Mouse (Mus musculus): Measurements from ENCODE around the gene 5031439G07Rik. TPM values are rescaled to one million over a fixed set of nuclear protein-coding genes. Genes with fewer than 3 reads are reported as not detected.
A peak's percentile ranks its signal among the peaks of the same experiment; 100 is the strongest.

5031439G07Rik gene
- polyA plus RNA-seq, 1 experiment = 20.8 TPM

GRCm38 (mm10) chr15:84995967-84996366 lies 7.6 kb upstream of the 5031439G07Rik start:
- no peak for TF ChIP-seq EP300 (IDR thresholded peaks at IDR 0.05; ENCODE audit: insufficient read depth, low read depth, low read length)
- TF ChIP-seq CTCF (IDR thresholded peaks at IDR 0.05; ENCODE audit: low read depth, low read length) = peak; percentile 89
- TF ChIP-seq POLR2A (IDR thresholded peaks at IDR 0.05; ENCODE audit: insufficient read depth, low read length) = no peak
- no peak overlapping the region for H3K4me3 ChIP-seq (ENCODE audit: low read depth, low read length)

DNA sequence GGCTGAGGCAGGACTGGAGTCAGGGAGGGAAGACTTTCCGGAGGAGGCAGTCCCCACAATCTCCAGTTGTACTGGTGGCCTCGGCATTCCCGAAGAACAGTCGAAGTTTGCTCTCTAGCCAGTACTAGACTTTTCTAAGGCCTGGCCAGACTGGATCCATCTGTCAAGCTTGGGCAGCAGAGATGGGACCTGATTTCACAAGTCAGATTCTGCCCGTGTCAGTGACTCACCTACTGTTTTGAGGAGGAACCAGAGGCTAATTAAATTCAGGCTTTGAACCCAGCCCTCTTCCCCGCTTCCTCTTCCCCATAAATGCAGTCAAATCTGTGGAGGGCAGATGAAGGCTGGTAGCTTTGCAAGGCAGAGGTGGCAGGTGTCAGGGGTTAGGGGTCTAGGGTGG lies 6.7 kb upstream of the 5031439G07Rik start:
- TF ChIP-seq POLR2A (IDR thresholded peaks at IDR 0.05; ENCODE audit: insufficient read depth, low read length) (no peak), CTCF (IDR thresholded peaks at IDR 0.05; ENCODE audit: low read depth, low read length) (no peak), EP300 (IDR thresholded peaks at IDR 0.05; ENCODE audit: insufficient read depth, low read depth, low read length) (no peak)
- Histone ChIP-seq H3K36me3 (ENCODE audit: control insufficient read depth, insufficient read depth, low read length, poor library complexity, severe bottlenecking) (no peaks in the 10 kb centered on the region), H3K27ac (ENCODE audit: insufficient read depth, low read length) (no peak overlapping the region), H3K9me3 (replicated peaks; ENCODE audit: control insufficient read depth, insufficient read depth, low read length, poor library complexity, severe bottlenecking) (no peaks in the 10 kb centered on the region), H3K4me3 (ENCODE audit: low read depth, low read length) (no peak overlapping the region), H3K9ac (ENCODE audit: low read depth, poor library complexity, severe bottlenecking) (no peak overlapping the region), H3K27me3 (ENCODE audit: control insufficient read depth, insufficient read depth, low read length, poor library complexity, severe bottlenecking) (no peaks in the 10 kb centered on the region), H3K4me1 (ENCODE audit: control insufficient read depth, insufficient read depth, low read length) (no peaks in the 10 kb centered on the region)

More at GRCm38 (mm10) chr15:84995967-84996366, 7.6 kb upstream of the 5031439G07Rik start:
- Histone ChIP-seq H3K36me3 (ENCODE audit: control insufficient read depth, insufficient read depth, low read length, poor library complexity, severe bottlenecking) (no peaks in the 10 kb centered on the region), H3K27ac (ENCODE audit: insufficient read depth, low read length) (no peak overlapping the region), H3K4me1 (ENCODE audit: control insufficient read depth, insufficient read depth, low read length) (no peaks in the 10 kb centered on the region), H3K9ac (ENCODE audit: low read depth, poor library complexity, severe bottlenecking) (no peak overlapping the region), H3K9me3 (replicated peaks; ENCODE audit: control insufficient read depth, insufficient read depth, low read length, poor library complexity, severe bottlenecking) (no peaks in the 10 kb centered on the region), H3K27me3 (ENCODE audit: control insufficient read depth, insufficient read depth, low read length, poor library complexity, severe bottlenecking) (no peaks in the 10 kb centered on the region)

DNA sequence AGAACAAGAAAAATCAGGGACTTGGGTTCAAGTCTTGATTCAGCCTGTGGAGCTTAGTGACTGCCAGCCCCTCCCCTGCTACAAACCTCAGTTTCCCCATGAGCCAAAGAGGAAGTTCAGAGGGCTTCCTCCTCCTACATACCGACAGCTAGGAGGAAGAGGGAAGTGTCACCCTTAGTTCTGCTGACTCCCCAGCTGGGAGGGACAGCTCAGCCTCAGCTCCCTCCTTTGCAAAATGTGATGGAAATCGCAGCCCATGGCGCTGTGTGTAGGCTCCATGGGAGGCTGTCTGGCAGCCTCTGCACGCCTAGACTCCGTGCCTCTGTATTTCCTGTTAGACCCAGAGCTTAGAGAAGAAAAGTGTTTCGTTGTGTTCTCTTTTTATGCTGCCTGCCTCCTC lies 6.1 kb upstream of the 5031439G07Rik start:
- H3K27me3 ChIP-seq (ENCODE audit: control insufficient read depth, insufficient read depth, low read length, poor library complexity, severe bottlenecking) = no peaks in the 10 kb centered on the region
- TF ChIP-seq CTCF (IDR thresholded peaks at IDR 0.05; ENCODE audit: low read depth, low read length) (no peak), EP300 (IDR thresholded peaks at IDR 0.05; ENCODE audit: insufficient read depth, low read depth, low read length) (no peak), POLR2A (IDR thresholded peaks at IDR 0.05; ENCODE audit: insufficient read depth, low read length) (no peak)
- no peaks in the 10 kb centered on the region for H3K4me1 ChIP-seq (ENCODE audit: control insufficient read depth, insufficient read depth, low read length)
- H3K36me3 ChIP-seq (ENCODE audit: control insufficient read depth, insufficient read depth, low read length, poor library complexity, severe bottlenecking) = no peaks in the 10 kb centered on the region
- H3K9ac ChIP-seq (ENCODE audit: low read depth, poor library complexity, severe bottlenecking) = no peak overlapping the region
- H3K4me3 ChIP-seq (ENCODE audit: low read depth, low read length) = no peak overlapping the region
- H3K9me3 ChIP-seq (replicated peaks; ENCODE audit: control insufficient read depth, insufficient read depth, low read length, poor library complexity, severe bottlenecking) = no peaks in the 10 kb centered on the region
- H3K27ac ChIP-seq (ENCODE audit: insufficient read depth, low read length) = no peak overlapping the region

DNA sequence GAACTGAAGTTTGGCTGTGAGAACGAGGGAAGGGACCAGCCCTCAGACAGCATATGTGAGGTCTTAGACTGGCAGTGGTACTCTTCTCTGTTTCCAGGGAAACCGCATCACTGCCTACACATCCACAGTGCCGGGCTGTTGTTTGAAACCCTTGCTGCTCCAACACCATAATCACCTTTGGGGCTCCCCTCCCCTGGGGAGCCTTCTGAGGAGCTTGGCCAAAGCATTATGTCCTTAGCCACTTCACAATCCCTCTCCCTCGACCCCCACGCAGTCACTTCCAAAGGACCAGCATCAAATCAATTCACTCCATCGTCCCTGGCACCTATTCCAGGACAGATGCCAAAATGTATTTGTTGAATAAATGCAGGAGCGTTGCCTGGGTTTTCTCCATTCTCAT lies 1.4 kb upstream of the 5031439G07Rik start:
- TF ChIP-seq POLR2A (IDR thresholded peaks at IDR 0.05; ENCODE audit: insufficient read depth, low read length) (no peak), EP300 (IDR thresholded peaks at IDR 0.05; ENCODE audit: insufficient read depth, low read depth, low read length) (no peak), CTCF (IDR thresholded peaks at IDR 0.05; ENCODE audit: low read depth, low read length) (no peak)
- H3K27ac ChIP-seq (ENCODE audit: insufficient read depth, low read length) = no peak overlapping the region
- no peaks in the 10 kb centered on the region for H3K36me3 ChIP-seq (ENCODE audit: control insufficient read depth, insufficient read depth, low read length, poor library complexity, severe bottlenecking)
- H3K4me3 ChIP-seq (ENCODE audit: low read depth, low read length) = no peak overlapping the region
- no peaks in the 10 kb centered on the region for H3K9me3 ChIP-seq (replicated peaks; ENCODE audit: control insufficient read depth, insufficient read depth, low read length, poor library complexity, severe bottlenecking)
- no peaks in the 10 kb centered on the region for H3K4me1 ChIP-seq (ENCODE audit: control insufficient read depth, insufficient read depth, low read length)
- no peaks in the 10 kb centered on the region for H3K27me3 ChIP-seq (ENCODE audit: control insufficient read depth, insufficient read depth, low read length, poor library complexity, severe bottlenecking)
- no peak overlapping the region for H3K9ac ChIP-seq (ENCODE audit: low read depth, poor library complexity, severe bottlenecking)

DNA sequence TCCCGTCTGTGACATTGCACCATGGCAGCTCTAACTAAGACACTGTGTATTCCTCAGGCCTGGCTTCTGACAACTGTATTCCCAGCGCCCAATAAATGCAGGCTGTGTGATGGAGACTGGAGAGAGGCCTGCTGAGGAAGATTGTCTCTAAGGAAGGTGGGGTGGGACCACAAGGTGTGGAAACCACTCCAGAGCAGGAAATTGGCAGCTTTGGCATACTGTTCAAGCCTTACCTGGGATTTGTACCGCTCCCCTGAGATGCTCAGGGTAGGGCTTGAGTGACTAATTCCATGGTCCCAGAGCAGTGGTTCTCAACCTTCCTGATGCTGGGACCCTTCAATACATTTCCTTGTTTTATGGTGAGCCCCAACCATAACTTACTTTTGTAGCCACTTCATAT lies 747 bp upstream of the 5031439G07Rik start:
- TF ChIP-seq POLR2A (IDR thresholded peaks at IDR 0.05; ENCODE audit: insufficient read depth, low read length) = no peak
- no peak for TF ChIP-seq EP300 (IDR thresholded peaks at IDR 0.05; ENCODE audit: insufficient read depth, low read depth, low read length)
- no peak for TF ChIP-seq CTCF (IDR thresholded peaks at IDR 0.05; ENCODE audit: low read depth, low read length)
- Histone ChIP-seq H3K36me3 (ENCODE audit: control insufficient read depth, insufficient read depth, low read length, poor library complexity, severe bottlenecking) (no peaks in the 10 kb centered on the region), H3K4me1 (ENCODE audit: control insufficient read depth, insufficient read depth, low read length) (peaks cover 1% of the 10 kb centered on the region), H3K4me3 (ENCODE audit: low read depth, low read length) (no peak overlapping the region), H3K27ac (ENCODE audit: insufficient read depth, low read length) (no peak overlapping the region), H3K9ac (ENCODE audit: low read depth, poor library complexity, severe bottlenecking) (no peak overlapping the region), H3K27me3 (ENCODE audit: control insufficient read depth, insufficient read depth, low read length, poor library complexity, severe bottlenecking) (no peaks in the 10 kb centered on the region), H3K9me3 (replicated peaks; ENCODE audit: control insufficient read depth, insufficient read depth, low read length, poor library complexity, severe bottlenecking) (no peaks in the 10 kb centered on the region)

DNA sequence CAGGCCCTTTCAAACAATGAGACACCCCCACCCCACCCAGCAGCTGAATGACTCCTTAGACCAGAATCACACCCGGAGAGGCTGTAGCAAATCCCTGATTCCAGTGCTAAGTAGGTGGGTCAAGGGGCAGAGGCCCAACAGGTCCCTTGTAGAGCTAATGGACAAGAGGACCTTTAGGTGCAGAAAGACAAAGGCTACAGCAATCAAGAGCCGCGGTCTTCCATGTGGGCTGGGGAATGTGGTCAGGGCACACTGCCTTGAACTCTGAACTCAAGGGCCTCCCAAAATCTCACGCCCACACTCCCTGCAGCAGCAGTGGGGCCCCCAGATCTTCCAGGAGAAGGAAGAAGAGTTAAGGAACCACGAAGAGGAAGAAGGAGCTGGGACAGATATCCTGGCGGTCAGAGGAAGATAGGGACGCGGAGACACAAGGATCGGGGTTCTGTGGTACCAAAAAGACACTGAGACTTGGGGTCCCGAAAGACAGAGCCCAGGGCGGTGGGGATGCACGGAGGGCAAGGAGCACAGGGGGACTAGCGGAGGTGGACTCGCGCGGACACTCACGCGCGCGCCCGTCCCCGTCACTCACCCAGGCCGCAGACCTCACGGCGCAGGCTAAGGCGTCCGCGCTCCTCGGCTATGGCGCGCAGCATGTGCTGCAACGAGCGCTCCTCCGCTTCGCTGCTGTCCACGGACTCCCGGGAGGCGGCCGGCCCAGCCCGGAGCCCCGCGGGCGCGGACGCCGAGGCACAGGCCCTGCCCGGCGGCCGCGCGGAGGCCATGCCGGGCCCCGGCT lies 1.1 kb downstream of the 5031439G07Rik start:
- Histone ChIP-seq H3K9me3 (replicated peaks; ENCODE audit: control insufficient read depth, insufficient read depth, low read length, poor library complexity, severe bottlenecking) (no peaks in the 10 kb centered on the region), H3K27ac (ENCODE audit: insufficient read depth, low read length) (no peak overlapping the region), H3K4me3 (ENCODE audit: low read depth, low read length) (peak overlapping the region; percentile 79), H3K4me1 (ENCODE audit: control insufficient read depth, insufficient read depth, low read length) (peaks cover 3% of the 10 kb centered on the region), H3K36me3 (ENCODE audit: control insufficient read depth, insufficient read depth, low read length, poor library complexity, severe bottlenecking) (no peaks in the 10 kb centered on the region), H3K9ac (ENCODE audit: low read depth, poor library complexity, severe bottlenecking) (peak overlapping the region; percentile 74), H3K27me3 (ENCODE audit: control insufficient read depth, insufficient read depth, low read length, poor library complexity, severe bottlenecking) (no peaks in the 10 kb centered on the region)
- TF ChIP-seq EP300 (IDR thresholded peaks at IDR 0.05; ENCODE audit: insufficient read depth, low read depth, low read length) (no peak), POLR2A (IDR thresholded peaks at IDR 0.05; ENCODE audit: insufficient read depth, low read length) (no peak), CTCF (IDR thresholded peaks at IDR 0.05; ENCODE audit: low read depth, low read length) (no peak)

Data from ES-Bruce4 (cell line).